In genomic region chr3:106032781-106033180, GRCm38 (mm10) we compare ENCODE assay signal across 26 mouse cellular contexts. TPM values are rescaled to one million over a fixed set of nuclear protein-coding genes. Genes with fewer than 3 reads are reported as not detected.
A peak's percentile ranks its signal among the peaks of the same experiment; 100 is the strongest.
DNase-seq lines count a peak whose midpoint lies in the region.
"Had no signal": no experiment of that assay in that cellular context is flagged by ENCODE, and none has a peak within 500 bp of the region (broad histone marks: within the 10 kb centered on the region; RNA-seq: fewer than 3 reads in every experiment).

Chil5 (minus strand) TSS chr3:106032814.

- DNase-seq in 416B (ENCODE audit: low read depth) = peak; percentile 41
- peak; percentile 3 for DNase-seq in CD8-positive naive resting alpha-beta T cell, adult 2 months (ENCODE audit: low read depth in 2 of 2, low spot score in 2 of 2)
- peak; percentile 30 to 47 for DNase-seq in cerebellum, adult 18-20 months
- DNase-seq in large intestine, adult 2 months (ENCODE audit: low read depth, low spot score) = peak; percentile 3
- DNase-seq in gastrocnemius, postnatal 14 days = no peak
- no peak for DNase-seq in embryonic facial prominence, embryonic 10.5 days (ENCODE audit: low spot score)
- DNase-seq in left cerebral cortex, adult 8-10 months (ENCODE audit: low spot score in 2 of 2) = no peak
- DNase-seq in ovary, postnatal 14 days (ENCODE audit: low spot score) = no peak
- DNase-seq: adrenal gland, postnatal 36 days; B cell, adult 2 months; gastrocnemius, postnatal 25 days; heart, adult 2 months; heart, postnatal 36 days; left cerebral cortex, postnatal 4 days; liver; lung, postnatal 10 days had no signal

- intact Hi-C loops in gastrocnemius, postnatal 14 days (cut with DNase I; ENCODE audit: low total_unique reads) = no loop called here

- no peaks in the 10 kb centered on the region for H3K4me1 ChIP-seq in embryonic facial prominence, embryonic 10.5 days
- H3K4me1 ChIP-seq: forebrain, embryonic 12.5 days; hindbrain, embryonic 15.5 days; midbrain, embryonic 10.5 days had no signal

- H3K27ac ChIP-seq in embryonic facial prominence, embryonic 10.5 days (replicated peaks) = no peak within 1 kb of the TSS
- H3K27ac ChIP-seq: forebrain, embryonic 12.5 days; heart, adult 2 months; hindbrain, embryonic 15.5 days; kidney, postnatal 0 days; layer of hippocampus, adult 2 months; midbrain, embryonic 10.5 days had no signal

- no peak within 1 kb of the TSS for H3K4me3 ChIP-seq in embryonic facial prominence, embryonic 10.5 days
- H3K4me3 ChIP-seq: forebrain, embryonic 12.5 days; heart, adult 2 months; hindbrain, embryonic 15.5 days; layer of hippocampus, adult 2 months; midbrain, embryonic 10.5 days had no signal

- WGBS in large intestine, adult 2 months = 24% methylated on average over 1 of the region's 1 CpGs
- WGBS in embryonic facial prominence, embryonic 10.5 days = 93% methylated on average over 1 of the region's 1 CpGs

- no peaks in the 10 kb centered on the region for H3K36me3 ChIP-seq in embryonic facial prominence, embryonic 10.5 days (replicated peaks)
- H3K36me3 ChIP-seq: forebrain, embryonic 12.5 days; hindbrain, embryonic 15.5 days; midbrain, embryonic 10.5 days had no signal

- no peaks in the 10 kb centered on the region for H3K9me3 ChIP-seq in embryonic facial prominence, embryonic 10.5 days
- H3K9me3 ChIP-seq: forebrain, embryonic 12.5 days; hindbrain, embryonic 15.5 days; midbrain, embryonic 10.5 days had no signal

- no peaks in the 10 kb centered on the region for H3K27me3 ChIP-seq in embryonic facial prominence, embryonic 10.5 days (replicated peaks; ENCODE audit: low read depth, poor library complexity, severe bottlenecking)
- H3K27me3 ChIP-seq: forebrain, embryonic 12.5 days; hindbrain, embryonic 15.5 days had no signal

RNA-seq across cellular contexts. Expression of gene Chil5, which starts in this region (rescaled TPM):
- polyA plus RNA-seq in large intestine, adult 2 months (2012; rRNA removed) = 0.07 TPM in 1 of 2 replicates, not detected in the other
- total RNA-seq in gastrocnemius, postnatal 14 days (2021) = under 1 TPM in 1 of 2 experiments, not detected in 1; 0.29 TPM
- polyA plus RNA-seq in embryonic facial prominence, embryonic 10.5 days (2016; fragmentation: Nextera tagmentation; extraction: Ambion mirVana) = not detected in 2 replicates
- total RNA-seq in left cerebral cortex, adult 8-10 months (2022) = not detected
- total RNA-seq: adrenal gland, postnatal 36 days; ES-E14; heart, adult 2 months; heart, postnatal 36 days; layer of hippocampus, adult 2 months; left cerebral cortex, adult 18-20 months; left cerebral cortex, postnatal 4 days had no signal
- polyA plus RNA-seq: embryonic facial prominence, embryonic 11.5 days; forebrain, embryonic 12.5 days; hindbrain, embryonic 15.5 days; liver, embryonic 16.5 days; midbrain, embryonic 10.5 days; neural tube, embryonic 11.5 days had no signal

Comparison
In these comparisons a context has a peak if more than half of its experiments do, and no peak if none do; other contexts are left out.
1. Peak in DNase-seq in large intestine, adult 2 months; RNA of the gene not detected or under 1 TPM.
2. DNase-seq: peak in 416B (single experiment), CD8-positive naive resting alpha-beta T cell, adult 2 months (2 of 2) and cerebellum, adult 18-20 months (2 of 2); none in gastrocnemius, postnatal 14 days (single experiment), embryonic facial prominence, embryonic 10.5 days (single experiment), left cerebral cortex, adult 8-10 months (0 of 2) and ovary, postnatal 14 days (single experiment).